In genomic region chr13:57589338-57589914, GRCm38 (mm10) we compare ENCODE assay signal across 8 mouse cellular contexts.
A peak's percentile ranks its signal among the peaks of the same experiment; 100 is the strongest.
DNase-seq lines count a peak whose midpoint lies in the region; ATAC-seq and TF ChIP-seq lines count a peak whose summit lies in the region.
"Not testable (repeated sequence)": the region's sequence is repeated elsewhere in the genome, so short reads cannot be mapped to it uniquely, and the experiment has no call there.

No protein-coding gene starts in this region.

- DNase-seq in c-Kit-negative CD71-positive TER-119-positive erythroid progenitor cells, embryonic 14.5 days (ENCODE audit: low read depth, low spot score), result peak; percentile 33
- peak; percentile 85 for DNase-seq in heart, embryonic 10.5 days (ENCODE audit: low spot score)
- not testable (repeated sequence) for DNase-seq in hindbrain, postnatal 0 days (ENCODE audit: low spot score); neural tube, embryonic 11.5 days (ENCODE audit: low spot score)
- peak; percentile 56 for DNase-seq in liver, embryonic 13.5 days
- DNase-seq in testis, postnatal 14 days (ENCODE audit: low spot score), result peak; percentile 6

- H3K9me3 ChIP-seq in heart, embryonic 10.5 days; hindbrain, embryonic 12.5 days (replicated peaks); hindbrain, postnatal 0 days (ENCODE audit: low read length); liver, embryonic 13.5 days (replicated peaks); midbrain, embryonic 13.5 days; neural tube, embryonic 11.5 days (ENCODE audit: control insufficient read depth, low read length): not testable (repeated sequence)

- not testable (repeated sequence) for TF ChIP-seq CTCF in hindbrain, postnatal 0 days (IDR thresholded peaks at IDR 0.05; ENCODE audit: low read depth)

- H3K9ac ChIP-seq in hindbrain, embryonic 12.5 days; hindbrain, postnatal 0 days (replicated peaks; ENCODE audit: low read length); liver, embryonic 13.5 days; midbrain, embryonic 13.5 days (replicated peaks); neural tube, embryonic 11.5 days (ENCODE audit: low read length): not testable (repeated sequence)

- 86% methylated on average over 4 of the region's 4 CpGs for WGBS in heart, embryonic 10.5 days
- 85% methylated on average over 4 of the region's 4 CpGs for WGBS in hindbrain, embryonic 12.5 days
- WGBS in hindbrain, postnatal 0 days, result 90% methylated on average over 4 of the region's 4 CpGs
- WGBS in liver, embryonic 13.5 days (ENCODE audit: insufficient replicate concordance), result 71% methylated on average over 4 of the region's 4 CpGs
- WGBS in midbrain, embryonic 13.5 days, result 82% methylated on average over 4 of the region's 4 CpGs
- WGBS in neural tube, embryonic 11.5 days, result 94% methylated on average over 4 of the region's 4 CpGs

- H3K4me2 ChIP-seq in hindbrain, embryonic 12.5 days (replicated peaks); hindbrain, postnatal 0 days (ENCODE audit: low read depth, low read length); liver, embryonic 13.5 days; midbrain, embryonic 13.5 days (replicated peaks); neural tube, embryonic 11.5 days (ENCODE audit: low read depth): not testable (repeated sequence)

- not testable (repeated sequence) for H3K36me3 ChIP-seq in heart, embryonic 10.5 days; hindbrain, embryonic 12.5 days; hindbrain, postnatal 0 days (ENCODE audit: insufficient read depth, low read length); liver, embryonic 13.5 days; midbrain, embryonic 13.5 days; neural tube, embryonic 11.5 days (ENCODE audit: control insufficient read depth, insufficient read depth, low read length)

- H3K27me3 ChIP-seq in heart, embryonic 10.5 days (ENCODE audit: insufficient read depth, poor library complexity, severe bottlenecking); hindbrain, embryonic 12.5 days; hindbrain, postnatal 0 days (ENCODE audit: insufficient read depth, low read length); liver, embryonic 13.5 days; neural tube, embryonic 11.5 days (ENCODE audit: control insufficient read depth, insufficient read depth, low read length): not testable (repeated sequence)
- H3K27me3 ChIP-seq in midbrain, embryonic 13.5 days, result peaks cover 11% of the 10 kb centered on the region; the same call in 1 of the 2 replicates

- not testable (repeated sequence) for H3K4me1 ChIP-seq in heart, embryonic 10.5 days; hindbrain, postnatal 0 days (ENCODE audit: insufficient read depth, low read length); neural tube, embryonic 11.5 days (ENCODE audit: control insufficient read depth, insufficient read depth, low read length)
- H3K4me1 ChIP-seq in hindbrain, embryonic 12.5 days, result peaks cover 16% of the 10 kb centered on the region
- H3K4me1 ChIP-seq in liver, embryonic 13.5 days (replicated peaks), result peaks cover 18% of the 10 kb centered on the region
- peaks cover 25% of the 10 kb centered on the region for H3K4me1 ChIP-seq in midbrain, embryonic 13.5 days (replicated peaks)

- peak; percentile 21; the same call in 1 of the 2 replicates for ATAC-seq in hindbrain, embryonic 12.5 days (ENCODE audit: low FRiP score)
- peak; percentile 49; the same call in 1 of the 2 replicates for ATAC-seq in hindbrain, postnatal 0 days
- peak; percentile 86 for ATAC-seq in liver, embryonic 13.5 days (ENCODE audit: low read depth)
- ATAC-seq in midbrain, embryonic 13.5 days, result peak; percentile 64
- not testable (repeated sequence) for ATAC-seq in neural tube, embryonic 11.5 days (ENCODE audit: insufficient read depth, low FRiP score, low TSS enrichment)

- not testable (repeated sequence) for H3K4me3 ChIP-seq in heart, embryonic 10.5 days; hindbrain, embryonic 12.5 days; hindbrain, postnatal 0 days (ENCODE audit: low read length); liver, embryonic 13.5 days (replicated peaks); midbrain, embryonic 13.5 days (replicated peaks); neural tube, embryonic 11.5 days (ENCODE audit: low read depth, low read length)

- not testable (repeated sequence) for H3K27ac ChIP-seq in heart, embryonic 10.5 days; hindbrain, postnatal 0 days; liver, embryonic 13.5 days
- H3K27ac ChIP-seq in hindbrain, embryonic 12.5 days, result peak overlapping the region; percentile 53
- H3K27ac ChIP-seq in midbrain, embryonic 13.5 days, result peak overlapping the region; percentile 81
- H3K27ac ChIP-seq in neural tube, embryonic 11.5 days (ENCODE audit: low read depth, low read length), result peak overlapping the region; percentile 35; the same call in 1 of the 2 replicates
